Mouse (Mus musculus): Measurements from ENCODE around the gene Ankrd39.
A peak's percentile ranks its signal among the peaks of the same experiment; 100 is the strongest.
"Not testable (repeated sequence)": the region's sequence is repeated elsewhere in the genome, so short reads cannot be mapped to it uniquely, and the experiment has no call there.

The Ankrd39 gene

GRCm38 (mm10) chr1:36551904-36552303 is 4.7 kb upstream of the Ankrd39 start:
- DNase-seq: no peak

- DNase-seq: peak in 1 of 2 experiments; percentile 26
Measured at GRCm38 (mm10) chr1:36550075-36550863, 3.0 kb upstream of the Ankrd39 start.

DNA sequence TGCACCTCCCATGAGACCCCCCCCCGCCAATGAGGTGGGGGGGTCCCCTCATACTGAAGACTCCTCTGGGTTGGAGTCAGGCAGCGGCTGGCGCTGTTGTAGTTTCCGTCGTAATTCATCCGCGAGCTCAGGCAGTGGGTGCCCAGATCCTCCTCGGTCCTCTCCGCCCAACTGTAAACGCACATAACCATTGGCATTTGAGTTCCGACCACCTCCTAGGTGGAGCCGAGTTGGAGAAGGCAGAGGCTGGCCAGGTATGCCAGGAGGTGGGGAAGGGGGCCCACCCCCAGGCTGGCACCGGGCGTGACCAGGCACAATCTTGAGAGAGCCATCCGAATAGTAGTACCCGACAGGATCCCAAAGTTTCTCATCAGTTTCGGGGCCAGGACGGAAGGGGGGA is 2.2 kb upstream of the Ankrd39 start:
- peak in 1 of 2 experiments; percentile 31 for DNase-seq

DNA sequence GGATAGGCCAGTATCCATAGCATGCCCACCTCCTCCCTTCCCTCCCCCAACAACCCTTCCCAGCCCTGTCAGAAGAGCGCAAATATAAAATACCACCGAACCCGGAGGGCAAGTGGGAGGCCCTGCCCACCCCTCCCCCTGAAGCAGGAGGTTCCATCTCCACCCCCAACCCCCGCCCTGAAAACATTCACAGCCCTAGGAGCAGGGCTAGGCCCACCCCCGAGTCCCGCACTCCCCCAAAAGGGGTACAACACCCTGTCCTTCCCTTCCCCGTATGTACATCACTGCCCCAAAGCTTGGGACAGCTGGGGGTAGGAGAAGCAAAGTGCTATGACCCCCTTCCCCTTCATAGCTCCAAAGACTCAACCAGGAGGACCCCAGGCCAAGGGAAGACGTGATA is 1.5 kb upstream of the Ankrd39 start:
- peak in 1 of 2 experiments; percentile 22 for DNase-seq

- peak; percentile 77 to 84 for DNase-seq
Measured at GRCm38 (mm10) chr1:36547981-36548598, 845 bp upstream of the Ankrd39 start.

- peak in 1 of 2 experiments; percentile 62 for DNase-seq
Measured at GRCm38 (mm10) chr1:36545845-36546600, 1.2 kb downstream of the Ankrd39 start.

- no peak for DNase-seq
Measured at GRCm38 (mm10) chr1:36545382-36545781, 1.9 kb downstream of the Ankrd39 start.

- no peak for DNase-seq
Measured at GRCm38 (mm10) chr1:36542925-36543324, 4.3 kb downstream of the Ankrd39 start.

GRCm38 (mm10) chr1:36541844-36542243 is 5.4 kb downstream of the Ankrd39 start:
- no peak for DNase-seq

DNA sequence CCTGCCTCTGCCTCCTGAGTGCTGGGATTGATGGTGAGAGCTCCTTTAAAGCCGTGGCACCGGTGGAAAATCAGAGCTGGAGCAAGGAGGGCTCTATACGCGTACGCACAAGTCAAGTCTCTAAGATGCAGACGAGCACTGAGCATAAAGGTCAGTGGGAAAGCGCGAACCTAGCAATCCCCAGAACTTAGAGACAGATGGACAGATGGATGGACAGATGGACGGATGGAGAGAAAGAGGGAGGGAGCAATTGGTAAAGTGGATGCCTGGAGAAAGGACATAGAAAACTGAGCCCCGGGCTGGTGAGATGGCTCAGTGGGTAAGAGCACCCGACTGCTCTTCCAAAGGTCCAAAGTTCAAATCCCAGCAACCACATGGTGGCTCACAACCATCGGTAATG is 6.4 kb downstream of the Ankrd39 start:
- no peak for DNase-seq

GRCm38 (mm10) chr1:36540132-36540531 is 7.1 kb downstream of the Ankrd39 start:
- DNase-seq: no peak

DNA sequence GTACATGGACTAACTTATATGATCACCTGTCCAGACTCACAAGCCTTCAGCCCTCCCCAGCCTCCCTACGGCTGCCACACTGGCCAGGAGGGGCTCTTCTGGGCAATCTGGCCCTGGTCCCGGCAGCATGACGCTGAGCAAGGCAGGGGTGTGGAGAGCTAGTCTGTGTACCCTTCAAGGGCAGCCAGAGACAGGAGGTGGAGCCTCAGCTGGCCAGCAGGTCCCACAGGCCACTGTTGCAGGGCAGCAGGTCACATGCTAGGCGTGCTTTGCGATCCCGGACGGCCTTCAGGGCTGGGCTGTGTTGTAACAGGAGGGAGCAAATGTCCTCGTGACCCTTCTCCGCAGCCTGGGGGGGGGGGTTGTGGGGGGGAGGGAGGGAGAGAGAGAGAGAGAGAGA is 8.1 kb downstream of the Ankrd39 start, which contains the start of gene Gm42417:
Gm42417 (minus strand) TSS at position 244 of the 400 bp plus-strand sequence.
- peak; percentile 64 to 78 for DNase-seq

DNA sequence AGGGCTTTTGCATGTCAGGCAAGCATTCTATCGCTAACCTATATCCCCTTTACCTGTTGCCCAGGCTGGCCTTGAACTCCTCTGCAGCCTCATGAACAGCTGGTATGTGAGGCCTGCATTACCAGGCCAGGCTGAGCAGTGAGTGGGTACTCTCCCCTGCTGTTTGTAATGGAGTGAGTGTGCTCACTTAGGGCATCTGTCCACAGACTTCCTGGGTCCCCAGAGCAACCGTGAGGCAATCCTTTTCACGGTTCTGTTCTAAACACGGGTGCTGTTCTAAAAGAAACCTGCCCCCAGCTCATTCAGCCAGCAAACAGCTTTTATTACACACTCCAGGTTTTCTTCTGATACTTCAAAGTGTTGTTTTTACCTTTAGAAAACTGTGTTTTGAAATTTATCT is 8.5 kb downstream of the Ankrd39 start:
- no peak for DNase-seq

- DNase-seq: not testable (repeated sequence)
Measured at GRCm38 (mm10) chr1:36536783-36537182, 10.5 kb downstream of the Ankrd39 start, which contains the start of gene Ankrd23. Ankrd23 (minus strand) TSS chr1:36536883.

DNA sequence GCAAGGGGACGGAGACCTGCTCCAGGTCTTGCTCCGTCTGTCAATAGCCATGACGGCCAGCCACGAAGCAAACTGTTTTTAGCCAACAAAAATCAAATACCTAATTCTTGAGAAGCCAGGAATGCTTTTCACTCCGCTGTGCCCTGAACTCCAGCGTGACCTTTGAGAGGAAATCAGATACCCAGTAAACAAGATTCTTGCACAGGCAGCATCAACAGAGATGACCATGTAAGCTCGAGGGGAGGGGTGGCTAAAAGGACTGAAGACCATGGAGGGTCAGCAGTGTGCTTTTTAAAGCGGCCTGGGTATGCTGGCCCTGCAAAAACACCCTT is 10.9 kb downstream of the Ankrd39 start:
- DNase-seq: no peak

DNA sequence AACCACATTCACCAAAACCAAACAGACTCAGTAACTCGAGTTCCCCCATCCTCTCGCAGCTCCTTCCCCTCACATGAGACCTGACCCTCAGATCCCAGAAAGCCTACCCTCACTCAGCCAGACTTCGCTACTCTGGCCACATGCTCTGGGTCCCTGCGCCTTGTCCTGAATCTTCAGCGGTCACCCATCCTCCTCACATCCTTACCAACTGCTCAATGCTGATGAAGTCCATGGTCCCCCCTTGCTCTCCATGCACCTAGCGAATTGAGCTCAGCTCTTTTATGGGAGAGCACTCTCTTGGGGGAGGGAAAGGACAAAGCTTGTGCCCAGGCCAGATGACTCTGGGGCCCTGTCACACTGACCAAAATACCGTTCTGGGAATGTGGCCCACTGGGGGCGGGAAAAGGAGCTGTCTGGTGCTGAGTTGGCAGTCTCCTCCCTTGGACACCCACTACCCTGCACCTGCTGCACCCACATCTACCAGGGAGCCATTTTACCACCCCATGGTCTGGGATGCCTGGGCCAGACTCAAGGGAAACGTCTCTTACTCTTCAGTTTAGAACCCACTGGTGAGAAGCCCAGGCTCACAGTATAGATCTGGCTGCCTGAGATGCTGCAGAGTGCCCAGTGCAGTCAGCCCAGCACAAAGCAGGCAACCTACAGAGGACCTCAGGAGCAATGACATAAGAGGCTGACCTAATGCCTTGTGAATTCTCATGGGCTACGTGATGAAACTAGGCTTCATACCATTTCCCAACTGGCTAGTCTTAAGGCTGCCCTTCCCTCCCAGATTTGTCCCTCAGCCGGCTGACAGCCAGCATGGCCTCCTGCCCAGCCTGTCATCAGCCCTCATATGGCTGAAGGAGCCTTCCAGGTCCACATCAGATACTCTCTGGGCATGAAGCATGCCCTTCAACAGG is 11.5 kb downstream of the Ankrd39 start:
- DNase-seq: no peak

GRCm38 (mm10) chr1:36534595-36535058 is 12.6 kb downstream of the Ankrd39 start:
- DNase-seq: peak in 1 of 2 experiments; percentile 53

DNA sequence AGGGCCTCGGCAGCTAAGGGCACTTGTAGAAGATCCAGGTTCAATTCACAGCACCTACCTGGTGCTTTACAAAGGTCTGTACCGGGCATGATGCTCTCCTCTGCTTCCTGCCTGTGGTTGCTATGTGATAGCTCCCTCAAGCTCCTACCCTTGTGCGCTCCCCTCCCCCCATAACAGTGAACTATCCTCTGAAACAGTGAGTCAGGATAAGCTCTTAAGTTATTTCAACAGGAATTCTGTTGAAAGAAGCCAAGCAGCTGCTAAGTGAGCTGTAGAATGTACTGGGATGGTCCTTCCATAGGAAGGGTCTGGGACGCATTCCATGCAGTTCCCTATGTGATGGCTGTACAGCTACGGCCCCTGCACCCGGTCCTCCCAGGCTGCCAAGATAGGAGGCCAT is 13.7 kb downstream of the Ankrd39 start:
- no peak for DNase-seq

- no peak for DNase-seq
Measured at GRCm38 (mm10) chr1:36531461-36531860, 15.8 kb downstream of the Ankrd39 start.

DNA sequence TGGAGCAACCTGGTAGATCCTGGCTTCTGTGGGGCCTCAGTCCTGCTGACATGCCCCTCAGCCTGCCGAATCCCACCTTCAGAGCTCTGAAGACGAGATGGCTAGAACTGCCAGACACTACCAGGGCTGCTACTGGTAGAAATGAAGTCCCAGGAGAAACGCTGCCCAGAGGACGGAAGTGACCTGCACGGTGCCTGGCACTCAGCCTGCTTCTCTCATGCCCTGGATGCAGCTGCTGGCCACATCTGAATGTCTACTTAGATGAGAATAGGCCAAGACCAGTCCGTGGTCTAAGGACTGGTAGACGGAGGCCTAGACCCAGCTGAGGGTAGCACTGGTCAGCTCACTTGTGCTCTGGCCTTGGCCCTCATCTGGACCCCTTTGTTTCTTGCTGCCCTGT is 16.3 kb downstream of the Ankrd39 start:
- DNase-seq: no peak

DNA sequence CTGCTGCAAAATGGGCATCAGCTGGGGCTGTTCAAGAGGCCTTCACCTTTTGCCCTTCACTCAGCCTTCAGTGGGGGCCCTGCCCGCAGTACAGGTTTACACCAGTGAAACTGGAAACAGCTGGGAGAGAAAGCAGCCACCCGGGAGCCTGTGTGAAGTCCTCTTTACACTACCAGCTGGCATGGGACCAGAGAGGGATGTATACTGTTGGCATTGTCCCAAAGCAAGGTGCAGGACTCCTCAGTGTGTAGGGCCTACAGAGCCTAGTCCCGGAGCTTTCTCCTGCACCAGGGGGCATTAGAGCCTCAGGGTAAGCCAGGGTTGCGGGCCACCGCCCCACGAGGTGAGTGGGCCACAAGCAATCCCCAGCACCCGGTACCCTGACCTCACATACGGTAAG is 16.8 kb downstream of the Ankrd39 start:
- peak in 1 of 2 experiments; percentile 47 for DNase-seq

DNA sequence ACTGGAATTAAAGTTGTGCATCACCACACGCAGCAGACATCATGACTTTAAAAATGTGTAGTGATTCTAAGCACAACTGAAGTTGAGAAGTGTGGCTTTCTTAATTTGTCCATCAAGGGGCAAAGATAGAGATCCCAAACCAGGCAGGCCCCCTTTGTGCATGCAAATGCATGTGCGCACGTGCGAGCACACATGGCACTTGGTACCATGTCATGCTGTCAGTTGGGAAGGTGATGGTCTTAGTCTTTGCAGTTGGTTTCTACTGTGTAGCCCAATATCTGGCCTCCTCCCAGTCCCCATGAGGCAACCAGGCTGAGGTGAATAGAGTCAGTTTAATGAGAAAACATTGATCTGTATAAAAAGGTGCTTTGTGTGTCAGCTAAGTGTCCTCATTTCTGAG is 17.4 kb downstream of the Ankrd39 start:
- DNase-seq: no peak

Measured in kidney, postnatal 4 days (tissue).